Mouse (Mus musculus) lung, embryonic 14.5 days (tissue): Measurements from ENCODE around the gene Rgmb. TPM values are rescaled to one million over a fixed set of nuclear protein-coding genes. Genes with fewer than 3 reads are reported as not detected.

Experiments
- ATAC-seq: fragments of 200-750 bp; cut with Nextera tagmentation; 2 replicates; pipeline ENCODE4 v1.8.0; 2017; ENCODE audit warnings: mild to moderate bottlenecking, moderate TSS enrichment, moderate library complexity; ENCODE audit not compliant: insufficient read depth
- DNase-seq: peaks from one replicate; pipeline ENCODE4 v3.0.0-alpha.2; 2015
- H3K27ac ChIP-seq: fragments of 300-500 bp; sonication (generic); 2 replicates; pipeline ENCODE4 v1.5.1; 2014; ENCODE audit warnings: low read depth, mild to moderate bottlenecking, moderate library complexity
- H3K27me3 ChIP-seq: fragments of 300-500 bp; sonication (generic); 2 replicates; pipeline ENCODE4 v1.6.1; 2014; ENCODE audit warnings: low read length, control low read depth; ENCODE audit not compliant: insufficient read depth
- H3K36me3 ChIP-seq: fragments of 300-500 bp; sonication (generic); 2 replicates; pipeline ENCODE4 v1.6.1; 2014; ENCODE audit warnings: control low read depth; ENCODE audit not compliant: insufficient read depth
- H3K4me1 ChIP-seq: fragments of 300-500 bp; sonication (generic); 2 replicates; pipeline ENCODE4 v1.6.1; 2014; ENCODE audit warnings: antibody characterized with exemption, control low read depth; ENCODE audit not compliant: insufficient read depth
- H3K4me2 ChIP-seq: fragments of 300-500 bp; sonication (generic); 2 replicates; pipeline ENCODE4 v1.6.1; 2014; ENCODE audit warnings: mild to moderate bottlenecking
- H3K4me3 ChIP-seq: fragments of 300-500 bp; sonication (generic); 2 replicates; pipeline ENCODE4 v1.5.1; 2014; ENCODE audit warnings: low read depth, low read length
- H3K9ac ChIP-seq: fragments of 300-500 bp; sonication (generic); 2 replicates; pipeline ENCODE4 v1.6.1; 2014
- H3K9me3 ChIP-seq: fragments of 300-500 bp; sonication (generic); 2 replicates; pipeline ENCODE4 v1.6.1; 2016; ENCODE audit warnings: low read depth, low read length, control low read depth
- CTCF ChIP-seq: IDR thresholded peaks from 2 replicates; pipeline ENCODE4 v1.5.1; 2016; ENCODE audit warnings: antibody characterized with exemption, low read depth
- WGBS: fragments of 180-500 bp; shearing (Covaris S2); extraction: QIAGEN DNeasy Blood & Tissue Kit; methylation state at CpG from one replicate; pipeline ENCODE4 v1.1.7; 2014; 5-methylcytosine and 5-hydroxymethylcytosine counted together
- polyA plus RNA-seq: library from polyadenylated mRNA; unstranded; fragments of >200 nt; fragmentation: Nextera tagmentation; extraction: Ambion mirVana; gene quantifications from 2 replicates; pipeline ENCODE4 v1.2.1, GENCODE M21; 2014

The Rgmb gene
- polyA plus RNA-seq, 1 experiment from 2014 or later: 17.6 TPM

DNA sequence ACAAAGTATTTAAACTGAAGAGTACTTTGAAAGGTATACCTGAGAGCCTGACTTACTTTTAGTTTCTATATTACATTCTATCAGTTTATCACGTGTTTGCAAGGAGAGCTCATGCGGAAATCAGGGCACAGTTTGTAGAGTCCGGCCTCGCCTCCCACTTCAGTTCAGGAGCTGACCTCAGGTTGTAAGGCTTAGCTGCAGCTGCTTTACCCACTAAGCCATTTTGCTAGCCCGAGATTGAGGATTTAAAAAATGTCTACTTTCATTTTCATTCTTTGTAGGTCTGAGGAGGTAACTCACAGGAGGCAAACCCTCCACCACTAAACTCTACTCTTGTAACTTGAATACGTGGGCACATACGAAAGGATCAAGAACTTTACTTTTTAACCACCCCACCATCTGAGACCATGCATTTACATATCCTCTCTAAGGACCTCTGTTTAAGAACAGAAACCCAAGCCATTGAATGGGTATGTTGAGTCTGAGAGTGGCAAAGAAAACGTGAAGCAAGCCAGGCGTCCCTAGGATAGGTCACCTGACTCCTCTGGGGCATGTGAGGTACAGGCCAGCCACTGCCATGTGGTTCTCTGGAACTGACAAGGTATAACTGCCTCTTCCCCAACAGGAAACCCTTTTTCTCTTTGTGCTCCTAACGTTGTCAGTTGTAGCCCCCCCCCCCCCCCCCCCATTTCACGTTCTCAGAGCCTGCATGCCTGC is 14.3 kb downstream of the Rgmb start:
- H3K4me1 ChIP-seq: peaks cover 19% of the 10 kb centered on the region
- DNase-seq: no peak
- no peak for TF ChIP-seq CTCF
- H3K9me3 ChIP-seq: no peaks in the 10 kb centered on the region
- H3K4me2 ChIP-seq: no peak overlapping the region
- H3K4me3 ChIP-seq: no peak overlapping the region
- H3K27ac ChIP-seq: no peak overlapping the region
- 78% methylated on average over 11 of the region's 11 CpGs for WGBS
- no peaks in the 10 kb centered on the region for H3K27me3 ChIP-seq
- peaks cover 31% of the 10 kb centered on the region; the same call in 1 of the 2 replicates for H3K36me3 ChIP-seq
- H3K9ac ChIP-seq: no peak overlapping the region
- ATAC-seq: no peak

DNA sequence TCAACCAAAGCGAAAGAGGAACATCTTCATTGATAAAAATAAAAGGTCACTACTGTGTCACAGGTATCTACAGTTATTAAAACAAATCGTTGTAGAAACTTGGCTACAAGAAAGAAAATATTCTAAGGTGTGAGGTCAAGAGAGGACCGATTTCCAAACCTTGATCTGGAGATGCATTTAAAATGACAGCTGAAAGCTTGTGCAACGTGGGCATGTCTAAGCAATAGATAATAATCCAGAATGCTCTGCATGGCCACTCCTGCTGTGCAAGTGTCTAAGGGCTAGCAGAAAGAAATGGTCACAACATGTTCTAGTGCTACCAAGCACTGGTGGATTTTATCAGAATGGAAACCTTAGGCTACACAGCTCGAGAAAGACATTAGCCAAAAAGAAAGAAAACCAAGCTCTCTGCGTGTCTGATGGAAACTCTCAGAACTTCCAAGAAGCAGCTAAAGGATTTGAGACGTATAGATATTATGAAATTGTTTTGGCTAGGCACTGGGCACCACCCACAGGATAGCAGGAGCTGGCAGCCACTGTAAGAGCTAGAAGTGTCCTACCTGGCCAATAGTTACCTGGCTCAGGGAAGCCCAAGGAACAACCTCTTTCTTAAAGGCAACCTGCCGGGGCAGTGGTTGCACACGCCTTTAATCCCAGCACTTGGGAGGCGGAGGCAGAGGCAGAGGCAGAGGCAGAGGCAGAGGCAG is 15.4 kb downstream of the Rgmb start:
- no peak overlapping the region for H3K4me3 ChIP-seq
- WGBS: 79% methylated on average over 10 of the region's 10 CpGs
- no peak overlapping the region for H3K4me2 ChIP-seq
- H3K9ac ChIP-seq: no peak overlapping the region
- no peaks in the 10 kb centered on the region for H3K9me3 ChIP-seq
- TF ChIP-seq CTCF: no peak
- DNase-seq: no peak
- no peak for ATAC-seq
- H3K36me3 ChIP-seq: peaks cover 28% of the 10 kb centered on the region; the same call in 1 of the 2 replicates
- no peaks in the 10 kb centered on the region for H3K27me3 ChIP-seq
- H3K4me1 ChIP-seq: peaks cover 19% of the 10 kb centered on the region
- no peak overlapping the region for H3K27ac ChIP-seq

DNA sequence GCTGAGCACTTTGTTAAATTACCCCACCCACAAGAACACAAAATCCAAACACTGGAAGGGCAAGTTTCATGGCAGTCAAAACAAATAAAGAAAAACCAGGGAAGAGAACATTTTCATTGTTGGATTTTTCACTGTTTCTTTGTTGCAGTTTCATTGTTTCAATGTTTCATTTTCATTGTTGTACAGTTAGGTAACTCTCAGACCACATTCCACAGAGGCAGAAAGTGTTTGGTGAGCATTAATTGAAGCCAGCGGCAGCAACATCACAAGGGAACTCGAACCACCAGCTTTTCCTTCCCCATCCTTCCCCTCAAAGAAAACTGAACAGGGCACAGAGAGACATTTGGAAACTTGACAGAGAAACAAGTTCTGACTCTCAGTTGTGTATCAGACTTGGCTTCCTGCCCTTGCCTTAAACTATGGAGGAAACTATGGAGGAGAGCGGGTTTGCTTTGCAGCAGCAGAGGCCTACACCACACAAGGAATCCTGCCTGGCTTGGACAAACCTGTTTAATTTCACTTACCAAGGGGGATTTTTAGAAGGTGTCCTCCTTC is 17.1 kb downstream of the Rgmb start:
- no peaks in the 10 kb centered on the region for H3K9me3 ChIP-seq
- DNase-seq (peak; percentile 84), ATAC-seq (no peak)
- no peak overlapping the region for H3K4me3 ChIP-seq
- H3K4me2 ChIP-seq: no peak overlapping the region
- H3K9ac ChIP-seq: no peak overlapping the region; the same call in 1 of the 2 replicates
- H3K4me1 ChIP-seq: peaks cover 26% of the 10 kb centered on the region
- peaks cover 21% of the 10 kb centered on the region; the same call in 1 of the 2 replicates for H3K36me3 ChIP-seq
- WGBS: 27% methylated on average over 3 of the region's 3 CpGs
- H3K27ac ChIP-seq: peak overlapping the region; percentile 86
- no peak for TF ChIP-seq CTCF
- no peaks in the 10 kb centered on the region for H3K27me3 ChIP-seq

DNA sequence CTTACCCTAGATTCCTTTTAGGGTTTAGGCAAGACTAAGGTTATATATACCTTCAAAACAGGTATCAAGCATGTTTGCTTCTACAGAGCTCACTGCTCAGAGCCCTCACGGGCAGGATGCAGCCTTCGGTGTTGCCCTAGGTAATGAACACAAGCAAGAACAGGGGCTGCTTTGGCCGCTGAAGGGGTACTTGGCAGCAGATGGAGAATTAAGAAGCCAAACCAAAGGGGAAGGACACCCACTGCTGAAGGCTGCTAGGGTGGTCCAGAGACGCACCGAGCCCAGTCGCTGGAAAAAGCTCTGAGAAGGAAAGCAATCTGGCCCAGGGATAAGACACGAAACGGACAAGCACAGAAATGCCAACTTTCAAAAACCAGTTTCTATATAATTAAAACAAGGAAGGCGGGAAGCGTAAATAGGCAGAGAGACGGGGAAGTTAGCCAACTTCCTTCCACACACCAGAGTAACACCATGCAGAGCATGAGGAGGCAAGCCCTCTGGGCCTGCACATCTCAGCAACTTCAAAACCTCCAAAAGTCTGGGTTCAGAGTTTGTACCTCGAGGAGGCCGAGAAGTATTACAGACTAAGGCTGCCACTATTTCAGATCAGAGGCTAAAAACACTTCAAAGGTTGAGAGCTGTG is 18.6 kb downstream of the Rgmb start:
- Histone ChIP-seq H3K4me2 (no peak overlapping the region), H3K4me3 (no peak overlapping the region), H3K27me3 (no peaks in the 10 kb centered on the region), H3K4me1 (peaks cover 36% of the 10 kb centered on the region), H3K27ac (no peak overlapping the region), H3K36me3 (peaks cover 19% of the 10 kb centered on the region; the same call in 1 of the 2 replicates), H3K9ac (no peak overlapping the region), H3K9me3 (no peaks in the 10 kb centered on the region)
- 75% methylated on average over 13 of the region's 13 CpGs for WGBS
- no peak for TF ChIP-seq CTCF
- DNase-seq (no peak), ATAC-seq (no peak)

DNA sequence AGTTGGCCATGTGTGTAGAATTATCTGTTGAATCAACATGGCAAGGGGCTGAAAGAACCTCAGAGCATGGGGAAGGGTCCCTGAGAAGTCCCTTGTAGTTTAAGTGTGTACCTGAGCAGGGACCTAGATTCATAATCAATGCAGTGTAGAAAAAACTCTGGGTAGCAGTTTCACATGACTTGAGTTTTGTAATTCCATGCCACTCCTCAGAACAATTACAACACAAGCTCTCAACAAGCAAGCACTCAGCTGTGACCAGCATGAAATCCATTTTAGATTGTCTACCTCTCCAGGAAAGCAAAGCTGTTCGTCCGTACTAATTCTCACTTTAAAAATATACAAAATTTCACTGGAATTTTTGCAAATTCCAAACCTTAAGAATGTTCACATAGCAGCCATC is 20.9 kb downstream of the Rgmb start:
- WGBS: 75% methylated on average over 2 of the region's 2 CpGs
- peaks cover 25% of the 10 kb centered on the region; the same call in 1 of the 2 replicates for H3K36me3 ChIP-seq
- peak overlapping the region; percentile 60; the same call in 1 of the 2 replicates for H3K27ac ChIP-seq
- H3K9ac ChIP-seq: no peak overlapping the region
- H3K4me3 ChIP-seq: no peak overlapping the region
- ATAC-seq: no peak
- H3K9me3 ChIP-seq: no peaks in the 10 kb centered on the region
- DNase-seq: no peak
- TF ChIP-seq CTCF: no peak
- peaks cover 36% of the 10 kb centered on the region for H3K4me1 ChIP-seq
- no peak overlapping the region for H3K4me2 ChIP-seq
- H3K27me3 ChIP-seq: no peaks in the 10 kb centered on the region

DNA sequence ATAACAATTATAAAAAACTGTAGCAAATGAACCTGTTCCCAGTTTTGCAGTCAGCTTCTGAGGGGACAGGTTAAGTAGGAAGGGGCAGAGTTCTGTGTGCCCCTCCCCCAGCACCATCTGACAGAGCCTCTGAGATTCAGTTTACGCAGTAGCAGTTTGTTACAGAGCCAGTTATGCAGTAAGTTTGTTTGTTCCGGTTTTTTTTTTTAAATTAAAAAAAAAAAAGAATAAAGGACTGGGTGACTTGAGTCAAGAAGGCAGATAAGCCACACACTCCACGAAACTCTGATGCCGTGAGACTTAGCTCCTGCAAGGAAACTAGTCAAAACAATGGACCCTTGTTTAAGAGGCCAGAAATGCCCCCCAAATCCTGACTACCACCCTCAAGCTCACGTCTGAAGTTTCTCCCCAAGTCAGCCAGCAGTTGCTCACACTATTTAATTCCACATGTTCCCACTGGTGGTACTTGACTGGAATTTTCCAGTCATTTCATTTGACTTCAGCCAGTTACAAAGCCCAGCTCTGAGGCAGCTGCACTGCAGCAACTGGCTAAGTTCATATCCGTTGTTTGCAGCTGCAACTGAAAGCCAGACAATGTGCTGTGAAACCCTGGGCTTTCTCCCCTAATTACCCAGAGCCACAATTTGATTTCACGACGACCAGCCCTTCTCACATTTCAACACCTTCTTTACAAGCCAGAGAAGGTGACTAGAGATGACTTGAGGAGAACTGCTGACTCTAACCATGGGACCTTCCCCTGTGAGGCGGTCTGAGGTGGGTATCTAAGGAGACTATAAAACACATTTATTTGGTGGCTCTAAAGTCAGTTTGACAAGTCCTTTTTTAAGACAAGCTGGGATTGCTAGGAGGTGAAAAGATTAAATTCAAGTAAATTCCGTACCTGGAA is 22.1 kb downstream of the Rgmb start:
- WGBS: 12% methylated on average over 10 of the region's 10 CpGs
- peak; percentile 30 for ATAC-seq
- peak; percentile 63 for DNase-seq
- no peak overlapping the region for H3K9ac ChIP-seq
- H3K4me3 ChIP-seq: no peak overlapping the region
- no peaks in the 10 kb centered on the region for H3K27me3 ChIP-seq
- peak overlapping the region; percentile 60 for H3K27ac ChIP-seq
- peak overlapping the region; percentile 12; the same call in 1 of the 2 replicates for H3K4me2 ChIP-seq
- peaks cover 28% of the 10 kb centered on the region for H3K4me1 ChIP-seq
- TF ChIP-seq CTCF: no peak
- peaks cover 25% of the 10 kb centered on the region; the same call in 1 of the 2 replicates for H3K36me3 ChIP-seq
- no peaks in the 10 kb centered on the region for H3K9me3 ChIP-seq
